Mouse (Mus musculus) lung, postnatal 0 days (tissue): ENCODE measurements around the gene Ak2.

Source experiments
- CTCF ChIP-seq: IDR thresholded peaks from 2 replicates; pipeline ENCODE4 v1.5.1; 2016; ENCODE audit warnings: antibody characterized with exemption, mild to moderate bottlenecking
- EP300 ChIP-seq: IDR thresholded peaks from 2 replicates; pipeline ENCODE4 v1.6.1; 2016; ENCODE audit warnings: antibody characterized with exemption, mild to moderate bottlenecking, control low read depth

DNA sequence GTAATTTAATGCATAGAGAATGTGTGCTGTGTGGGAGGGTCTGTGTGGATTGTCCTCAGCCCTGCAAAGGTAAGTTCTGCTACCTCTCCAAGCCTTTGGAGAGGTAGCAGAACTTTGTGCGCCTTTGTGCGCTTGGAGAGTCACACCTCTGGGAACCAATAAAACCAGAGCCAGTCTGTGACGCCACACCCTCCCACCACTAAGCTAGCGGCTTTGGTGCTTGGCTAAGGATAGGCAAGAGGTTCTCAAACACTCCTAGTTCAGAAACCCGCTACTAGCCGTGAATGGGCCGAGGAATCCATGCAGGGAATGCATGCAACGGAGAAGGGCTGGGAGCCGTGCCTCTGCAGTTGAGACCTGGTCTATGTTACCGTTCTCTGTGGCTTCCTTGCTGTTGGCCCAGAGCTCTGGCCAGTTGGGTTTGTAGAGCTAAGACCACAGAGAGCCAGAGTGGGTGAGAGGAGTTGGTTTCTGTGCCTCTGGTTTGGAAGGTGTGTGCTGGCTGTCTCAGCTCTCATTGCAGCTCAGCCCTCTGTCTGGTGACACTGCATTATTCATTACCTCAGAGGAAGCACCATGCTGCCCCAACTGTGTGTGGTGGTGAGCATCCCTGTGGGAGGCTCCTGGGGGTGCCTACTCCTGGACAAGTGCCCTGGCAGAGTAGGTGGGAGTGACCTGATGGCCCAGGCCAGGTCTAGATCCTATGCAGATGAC lies 21.6 kb downstream of the Ak2 start:
- no peak for TF ChIP-seq CTCF
- TF ChIP-seq EP300: no peak
